Mouse (Mus musculus): ENCODE results near the gene Olfr1387.
"Not testable (repeated sequence)": the region's sequence is repeated elsewhere in the genome, so short reads cannot be mapped to it uniquely, and the experiment has no call there.

The Olfr1387 gene

GRCm38 (mm10) chr11:49455043-49455442, at the start of gene Olfr1387:
TSS of gene Olfr1387 (plus strand) at chr11:49455343.
- DNase-seq: no peak

DNA sequence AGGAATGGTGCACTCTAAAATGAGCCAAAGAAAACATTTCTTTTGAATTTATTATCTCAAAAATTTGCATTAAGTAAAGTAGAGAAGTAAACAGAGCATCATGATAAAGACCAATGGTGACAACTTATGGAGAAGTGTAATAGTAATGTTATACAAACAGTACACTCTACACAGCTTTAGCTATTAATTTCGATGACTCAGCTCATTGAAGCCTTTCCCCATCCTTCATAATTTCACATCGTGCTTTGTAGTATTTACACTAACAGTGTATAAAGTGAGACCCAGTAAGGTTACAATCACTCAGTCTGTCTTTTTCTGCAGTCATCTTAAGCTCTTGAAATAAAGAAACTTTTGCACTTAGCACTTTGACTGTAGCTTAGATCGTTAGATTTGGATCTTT, 48.4 kb upstream of the Olfr1387 start:
- DNase-seq: no peak

DNA sequence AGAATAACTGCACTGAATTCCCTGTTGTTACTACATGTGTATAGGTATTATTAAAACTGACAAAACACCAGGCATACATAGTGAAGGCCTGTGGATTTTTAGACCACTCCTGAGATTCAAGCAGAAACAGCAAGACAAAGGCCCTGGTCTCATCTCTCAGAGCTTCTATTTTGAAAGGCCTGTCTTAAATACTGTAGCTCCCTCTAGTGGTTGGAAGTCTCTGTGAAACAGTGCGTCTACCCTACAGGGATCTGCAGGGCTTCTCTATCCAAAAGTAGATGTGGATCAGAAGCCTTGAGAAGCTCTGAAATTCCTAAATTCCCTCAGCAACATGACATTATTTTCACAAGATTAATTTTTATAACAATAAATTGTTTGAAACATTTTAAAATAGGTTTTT, 44.6 kb upstream of the Olfr1387 start:
- DNase-seq: peak; percentile 6

- no peak for DNase-seq
These were observed 32.4 kb upstream of the Olfr1387 start, which contains the start of gene Olfr1389 for GRCm38 (mm10) chr11:49422767-49423166. TSS of gene Olfr1389 (plus strand) at chr11:49423067.

DNA sequence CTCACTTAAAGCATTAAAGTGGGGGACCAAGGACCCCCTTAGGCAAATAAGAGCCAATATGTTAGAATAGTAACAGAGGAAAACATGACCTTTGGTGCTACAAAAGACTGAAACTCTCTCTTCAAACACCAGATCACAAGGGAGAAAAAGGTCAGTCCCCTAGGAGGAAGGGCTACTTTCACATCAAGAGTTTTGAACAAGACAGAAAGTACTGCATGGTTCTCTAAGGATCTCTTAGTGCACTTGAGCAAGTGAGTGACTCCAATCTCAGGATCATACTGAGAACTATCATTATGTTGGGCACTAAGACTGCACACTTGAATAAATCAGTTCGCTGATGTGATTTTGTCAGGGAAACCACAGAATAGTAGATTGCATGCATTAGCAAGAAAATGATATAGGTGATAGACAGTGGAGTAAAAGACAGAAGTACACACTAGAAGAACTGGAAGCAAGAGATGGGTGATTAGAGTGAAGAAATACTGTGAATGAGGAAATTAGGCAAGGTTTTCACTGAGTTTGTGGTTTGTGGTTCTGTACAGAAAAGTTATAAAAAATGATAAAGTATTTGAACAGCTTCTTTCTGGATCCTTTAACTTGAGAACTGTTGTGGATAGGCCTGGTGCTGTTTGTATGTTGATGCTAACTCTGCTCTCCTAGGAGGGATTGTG, 29.8 kb upstream of the Olfr1387 start:
- no peak for DNase-seq

DNA sequence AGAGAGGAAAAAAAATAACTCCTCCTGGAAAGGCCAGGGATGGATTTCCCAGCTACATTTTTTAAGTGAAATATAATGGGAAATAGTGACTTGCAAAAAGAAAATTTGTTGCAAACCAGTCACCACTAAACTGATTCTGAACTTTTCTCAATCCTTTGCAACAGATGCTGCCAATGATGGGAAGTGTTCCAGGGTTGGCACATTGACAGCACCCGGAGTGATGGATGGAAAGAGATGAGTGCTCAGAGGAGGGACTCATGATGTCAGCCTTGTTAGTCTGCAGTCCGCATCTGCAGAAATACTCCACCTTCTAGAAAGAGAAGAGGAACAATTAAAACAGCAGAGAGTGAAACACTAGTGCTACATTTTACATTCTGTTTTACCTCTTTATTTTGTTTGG, 25.5 kb upstream of the Olfr1387 start:
- DNase-seq: no peak

- no peak for DNase-seq
These were observed 18.7 kb upstream of the Olfr1387 start, which contains the start of gene Olfr1388 for GRCm38 (mm10) chr11:49436411-49436810. TSS of gene Olfr1388 (plus strand) at chr11:49436624.

DNA sequence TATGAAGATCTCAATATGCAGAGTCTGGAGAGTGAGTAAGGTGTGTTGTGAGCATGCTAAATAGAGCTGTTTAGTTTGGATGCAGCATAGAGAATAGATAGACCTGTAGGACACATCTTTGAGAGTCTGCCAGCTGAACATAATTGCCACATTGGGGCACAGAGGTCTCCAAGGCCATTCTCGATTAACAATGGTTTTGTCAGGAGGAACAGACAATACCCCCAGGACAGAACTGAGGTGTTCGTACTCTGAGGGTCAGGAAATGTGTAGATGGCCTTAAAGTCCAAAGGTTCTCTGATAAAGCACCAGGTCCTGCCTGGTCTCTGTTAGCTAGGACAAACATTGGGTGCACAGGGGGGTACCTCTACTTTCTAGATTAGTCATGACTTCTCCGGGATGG, 9.6 kb downstream of the Olfr1387 start, which contains the start of gene Olfr1386:
TSS of gene Olfr1386 (plus strand) at position 301 of the 400 bp plus-strand sequence.
- DNase-seq: not testable (repeated sequence)

DNA sequence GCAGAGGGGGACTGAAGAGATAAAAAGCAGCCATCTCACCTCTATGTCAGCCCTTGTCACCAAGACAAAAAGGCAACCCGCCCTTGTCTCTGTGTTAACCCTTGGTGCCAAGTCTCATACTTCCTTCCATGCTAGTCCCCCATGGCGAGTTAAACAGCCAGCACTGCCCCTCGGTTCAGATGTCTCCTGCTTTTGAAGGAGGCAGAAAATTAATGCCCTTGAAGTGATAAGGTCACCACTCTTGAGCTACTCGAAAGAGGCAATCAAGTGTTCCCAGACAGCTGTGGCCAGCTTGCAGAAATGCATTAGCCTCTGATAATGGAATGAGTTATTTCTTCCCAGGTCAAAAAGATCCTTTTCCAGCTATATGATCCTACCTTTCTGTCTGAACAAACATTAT, 30.8 kb downstream of the Olfr1387 start:
- no peak for DNase-seq

- DNase-seq: not testable (repeated sequence)
These were observed 33.6 kb downstream of the Olfr1387 start, which contains the start of gene Olfr1385 for GRCm38 (mm10) chr11:49488770-49489169. TSS of gene Olfr1385 (plus strand) at chr11:49489070.

Measured in thymus, postnatal 25 days (tissue).